ENCODE assay signal across 10 mouse cellular contexts in genomic region chr9:79970659-79971118, GRCm38 (mm10). TPM values are rescaled to one million over a fixed set of nuclear protein-coding genes. Genes with fewer than 3 reads are reported as not detected.
DNase-seq lines count a peak whose midpoint lies in the region; ATAC-seq and TF ChIP-seq lines count a peak whose summit lies in the region.
"Had no signal": no experiment of that assay in that cellular context is flagged by ENCODE, and none has a peak within 500 bp of the region (broad histone marks: within the 10 kb centered on the region; RNA-seq: fewer than 3 reads in every experiment).

No protein-coding gene starts in this region.

- peak overlapping the region; percentile 27 for H3K4me3 ChIP-seq in lung, adult 2 months (replicated peaks; ENCODE audit: extremely low read depth, low read depth, low read length)
- peak overlapping the region; percentile 16; the same call in 1 of the 2 replicates for H3K4me3 ChIP-seq in lung, postnatal 0 days (ENCODE audit: low read depth, low read length)
- no peak overlapping the region for H3K4me3 ChIP-seq in stomach, embryonic 16.5 days (replicated peaks; ENCODE audit: low read length)
- H3K4me3 ChIP-seq in forebrain, embryonic 13.5 days: no peak overlapping the region
- H3K4me3 ChIP-seq in forebrain, postnatal 0 days (ENCODE audit: low read depth, low read length): no peak overlapping the region

- peak overlapping the region; percentile 51 for H3K27ac ChIP-seq in lung, postnatal 0 days (ENCODE audit: low read length)
- H3K27ac ChIP-seq in stomach, embryonic 16.5 days (ENCODE audit: low read length): peak overlapping the region; percentile 88
- no peak overlapping the region for H3K27ac ChIP-seq in forebrain, embryonic 13.5 days
- no peak overlapping the region for H3K27ac ChIP-seq in forebrain, postnatal 0 days (ENCODE audit: low read depth, low read length)

- no peak for TF ChIP-seq POLR2A in lung, adult 2 months (IDR thresholded peaks at IDR 0.05; ENCODE audit: borderline replicate concordance, extremely low read depth, low read depth, low read length)

- TF ChIP-seq CTCF in lung, adult 2 months (IDR thresholded peaks at IDR 0.05; ENCODE audit: insufficient read depth, low read length): no peak
- TF ChIP-seq CTCF in lung, postnatal 0 days (IDR thresholded peaks at IDR 0.05): 0 out of 2 replicates have a peak, but pooled peaks have one; percentile 5
- no peak for TF ChIP-seq CTCF in forebrain, postnatal 0 days (IDR thresholded peaks at IDR 0.05; ENCODE audit: low read depth)

- no peaks in the 10 kb centered on the region for H3K9me3 ChIP-seq in lung, postnatal 0 days (ENCODE audit: low read length)
- no peaks in the 10 kb centered on the region for H3K9me3 ChIP-seq in stomach, embryonic 16.5 days (replicated peaks; ENCODE audit: control insufficient read depth, low read length)
- no peaks in the 10 kb centered on the region for H3K9me3 ChIP-seq in forebrain, embryonic 13.5 days (replicated peaks)
- no peaks in the 10 kb centered on the region for H3K9me3 ChIP-seq in forebrain, postnatal 0 days (ENCODE audit: low read length)

- no peak overlapping the region for H3K9ac ChIP-seq in lung, postnatal 0 days (replicated peaks; ENCODE audit: low read depth)
- H3K9ac ChIP-seq in stomach, embryonic 16.5 days (ENCODE audit: low read length): peak overlapping the region; percentile 17; the same call in 1 of the 2 replicates
- no peak overlapping the region for H3K9ac ChIP-seq in forebrain, embryonic 13.5 days
- no peak overlapping the region for H3K9ac ChIP-seq in forebrain, postnatal 0 days

- WGBS in lung, adult 2 months: 17% methylated on average over 8 of the region's 8 CpGs
- 31% methylated on average over 8 of the region's 8 CpGs for WGBS in lung, postnatal 0 days
- WGBS in stomach, embryonic 16.5 days: 52% methylated on average over 8 of the region's 8 CpGs
- WGBS in forebrain, embryonic 13.5 days: 75% methylated on average over 8 of the region's 8 CpGs
- WGBS in forebrain, postnatal 0 days: 66% methylated on average over 8 of the region's 8 CpGs

- peak overlapping the region; percentile 46 for H3K4me2 ChIP-seq in lung, postnatal 0 days (replicated peaks; ENCODE audit: low read depth, low read length)
- H3K4me2 ChIP-seq in stomach, embryonic 16.5 days (ENCODE audit: low read depth, low read length): peak overlapping the region; percentile 23; the same call in 1 of the 2 replicates
- H3K4me2 ChIP-seq in forebrain, embryonic 13.5 days: no peak overlapping the region
- H3K4me2 ChIP-seq in forebrain, postnatal 0 days (ENCODE audit: low read depth): no peak overlapping the region

- DNase-seq in adrenal gland, adult (ENCODE audit: inconsistent age in 2 of 2, low spot score in 1 of 2): peak; percentile 56 to 86
- DNase-seq in adrenal gland, adult 8-10 months: no peak
- DNase-seq in lung, adult 2 months: no peak
- no peak for DNase-seq in lung, postnatal 14 days
- DNase-seq in lung, postnatal 0 days (ENCODE audit: low spot score): peak; percentile 66
- no peak for DNase-seq in forebrain, postnatal 0 days
- DNase-seq: right cerebral cortex, postnatal 4 days had no signal

- TF ChIP-seq EP300 in lung, postnatal 0 days (IDR thresholded peaks at IDR 0.05): no peak

- H3K27me3 ChIP-seq in lung, postnatal 0 days (replicated peaks; ENCODE audit: insufficient read depth, low read length): no peaks in the 10 kb centered on the region
- H3K27me3 ChIP-seq in stomach, embryonic 16.5 days (ENCODE audit: control insufficient read depth, insufficient read depth, low read length): no peaks in the 10 kb centered on the region
- no peaks in the 10 kb centered on the region for H3K27me3 ChIP-seq in forebrain, embryonic 13.5 days
- no peaks in the 10 kb centered on the region for H3K27me3 ChIP-seq in forebrain, postnatal 0 days (ENCODE audit: insufficient read depth, low read length)

- no peaks in the 10 kb centered on the region for H3K36me3 ChIP-seq in lung, postnatal 0 days (ENCODE audit: insufficient read depth, low read length)
- no peaks in the 10 kb centered on the region for H3K36me3 ChIP-seq in stomach, embryonic 16.5 days (ENCODE audit: control insufficient read depth, insufficient read depth, low read length)
- H3K36me3 ChIP-seq in forebrain, embryonic 13.5 days (ENCODE audit: poor library complexity, severe bottlenecking): no peaks in the 10 kb centered on the region
- no peaks in the 10 kb centered on the region for H3K36me3 ChIP-seq in forebrain, postnatal 0 days (ENCODE audit: insufficient read depth)

- peaks cover 10% of the 10 kb centered on the region for H3K4me1 ChIP-seq in lung, adult 2 months (ENCODE audit: control insufficient read depth, insufficient read depth, low read length)
- H3K4me1 ChIP-seq in lung, postnatal 0 days (ENCODE audit: insufficient read depth, low read depth, low read length): peaks cover 6% of the 10 kb centered on the region; the same call in 1 of the 2 replicates
- peaks cover 14% of the 10 kb centered on the region; the same call in 1 of the 2 replicates for H3K4me1 ChIP-seq in stomach, embryonic 16.5 days (ENCODE audit: control insufficient read depth, insufficient read depth, low read length)
- H3K4me1 ChIP-seq in forebrain, embryonic 13.5 days: no peaks in the 10 kb centered on the region
- H3K4me1 ChIP-seq in forebrain, postnatal 0 days (ENCODE audit: insufficient read depth): no peaks in the 10 kb centered on the region

- peak; percentile 69 for ATAC-seq in lung, postnatal 0 days
- no peak for ATAC-seq in stomach, embryonic 16.5 days (ENCODE audit: insufficient read depth, low FRiP score)
- no peak for ATAC-seq in forebrain, embryonic 13.5 days
- no peak for ATAC-seq in forebrain, postnatal 0 days
- ATAC-seq: midbrain, embryonic 16.5 days had no signal

RNA-seq across cellular contexts. Expression of gene Filip1, which starts 42.0 kb away (rescaled TPM):
- 10 to 100 TPM; 42.4 to 85.0 (median 65.0) TPM for total RNA-seq in adrenal gland, adult 8-10 months (2022)
- polyA plus RNA-seq in lung, adult 2 months (2012; rRNA removed): 4.8 and 9.4 TPM in 2 replicates
- polyA plus RNA-seq in lung, postnatal 0 days (2015; fragmentation: Nextera tagmentation; extraction: Ambion mirVana): 10.1 and 12.2 TPM in 2 replicates
- polyA plus RNA-seq in stomach, embryonic 16.5 days (2015; fragmentation: Nextera tagmentation; extraction: Ambion mirVana): 11.1 and 11.6 TPM in 2 replicates
- 3.0 and 5.3 TPM in 2 replicates for polyA plus RNA-seq in forebrain, embryonic 13.5 days (2015; fragmentation: Nextera tagmentation; extraction: Ambion mirVana)
- 8.1 and 9.2 TPM in 2 replicates for total RNA-seq in forebrain, postnatal 0 days (2014; rRNA removed)
- 2.6 and 5.9 TPM in 2 replicates for polyA plus RNA-seq in forebrain, postnatal 0 days (2015; fragmentation: Nextera tagmentation; extraction: Ambion mirVana)

Comparison
In these comparisons a context has a peak if more than half of its experiments do, and no peak if none do; other contexts are left out.
1. DNase-seq: peak in adrenal gland, adult (2 of 2) and lung, postnatal 0 days (single experiment); none in adrenal gland, adult 8-10 months (single experiment), lung, adult 2 months (single experiment), lung, postnatal 14 days (single experiment) and forebrain, postnatal 0 days (single experiment).
2. H3K4me3 ChIP-seq: peak in lung, adult 2 months (single experiment) and lung, postnatal 0 days (single experiment); none in stomach, embryonic 16.5 days (single experiment), forebrain, embryonic 13.5 days (single experiment) and forebrain, postnatal 0 days (single experiment).
3. H3K27ac ChIP-seq: peak in lung, postnatal 0 days (single experiment) and stomach, embryonic 16.5 days (single experiment); none in forebrain, embryonic 13.5 days (single experiment) and forebrain, postnatal 0 days (single experiment).
4. H3K4me2 ChIP-seq: peak in lung, postnatal 0 days (single experiment) and stomach, embryonic 16.5 days (single experiment); none in forebrain, embryonic 13.5 days (single experiment) and forebrain, postnatal 0 days (single experiment).